Mouse (Mus musculus): ENCODE measurements around the gene Ccdc85c. TPM values are rescaled to one million over a fixed set of nuclear protein-coding genes. Genes with fewer than 3 reads are reported as not detected.

Gene Ccdc85c
- polyA plus RNA-seq, 1 experiment from 2014 or later = 6.6 TPM

GRCm38 (mm10) chr12:108231901-108232300, 43.3 kb downstream of the Ccdc85c start:
- 36% methylated on average over 9 of the region's 9 CpGs for WGBS
- H3K4me3 ChIP-seq = no peak overlapping the region
- ATAC-seq (ENCODE audit: low FRiP score, low read depth) = no peak
- no peaks in the 10 kb centered on the region for H3K9me3 ChIP-seq
- H3K36me3 ChIP-seq = no peaks in the 10 kb centered on the region
- H3K4me1 ChIP-seq = peaks cover 43% of the 10 kb centered on the region
- H3K27ac ChIP-seq = no peak overlapping the region
- H3K4me2 ChIP-seq (replicated peaks) = no peak overlapping the region
- no peaks in the 10 kb centered on the region for H3K27me3 ChIP-seq
- no peak overlapping the region for H3K9ac ChIP-seq

GRCm38 (mm10) chr12:108230821-108231794, 44.1 kb downstream of the Ccdc85c start:
- Histone ChIP-seq H3K9me3 (no peaks in the 10 kb centered on the region), H3K4me2 (replicated peaks) (no peak overlapping the region), H3K27me3 (no peaks in the 10 kb centered on the region), H3K36me3 (no peaks in the 10 kb centered on the region), H3K27ac (no peak overlapping the region), H3K4me3 (no peak overlapping the region), H3K4me1 (peaks cover 43% of the 10 kb centered on the region), H3K9ac (no peak overlapping the region)
- ATAC-seq (ENCODE audit: low FRiP score, low read depth) = no peak
- WGBS = 54% methylated on average over 17 of the region's 18 CpGs

GRCm38 (mm10) chr12:108230077-108230476, 45.1 kb downstream of the Ccdc85c start:
- H3K4me2 ChIP-seq (replicated peaks) = no peak overlapping the region
- H3K9ac ChIP-seq = no peak overlapping the region
- no peaks in the 10 kb centered on the region for H3K36me3 ChIP-seq
- H3K4me3 ChIP-seq = no peak overlapping the region
- no peaks in the 10 kb centered on the region for H3K27me3 ChIP-seq
- H3K4me1 ChIP-seq = peaks cover 45% of the 10 kb centered on the region
- ATAC-seq (ENCODE audit: low FRiP score, low read depth) = no peak
- no peak overlapping the region for H3K27ac ChIP-seq
- no peaks in the 10 kb centered on the region for H3K9me3 ChIP-seq
- WGBS = 73% methylated on average over 12 of the region's 12 CpGs

GRCm38 (mm10) chr12:108227527-108227926, 47.7 kb downstream of the Ccdc85c start:
- no peak overlapping the region for H3K4me3 ChIP-seq
- no peak for ATAC-seq (ENCODE audit: low FRiP score, low read depth)
- H3K27me3 ChIP-seq = no peaks in the 10 kb centered on the region
- H3K36me3 ChIP-seq = no peaks in the 10 kb centered on the region
- no peak overlapping the region for H3K9ac ChIP-seq
- WGBS = 83% methylated on average over 16 of the region's 16 CpGs
- no peaks in the 10 kb centered on the region for H3K9me3 ChIP-seq
- H3K4me1 ChIP-seq = peaks cover 60% of the 10 kb centered on the region
- H3K27ac ChIP-seq = no peak overlapping the region
- H3K4me2 ChIP-seq (replicated peaks) = no peak overlapping the region

- Histone ChIP-seq H3K4me3 (no peak overlapping the region), H3K27ac (no peak overlapping the region), H3K4me2 (replicated peaks) (no peak overlapping the region), H3K9ac (no peak overlapping the region), H3K4me1 (peaks cover 58% of the 10 kb centered on the region), H3K9me3 (no peaks in the 10 kb centered on the region), H3K36me3 (no peaks in the 10 kb centered on the region), H3K27me3 (no peaks in the 10 kb centered on the region)
- 89% methylated on average over 12 of the region's 12 CpGs for WGBS
- no peak for ATAC-seq (ENCODE audit: low FRiP score, low read depth)
These were observed 48.3 kb downstream of the Ccdc85c start for GRCm38 (mm10) chr12:108226941-108227340.

GRCm38 (mm10) chr12:108226216-108226615, 49.0 kb downstream of the Ccdc85c start:
- Histone ChIP-seq H3K4me2 (replicated peaks) (no peak overlapping the region), H3K27me3 (no peaks in the 10 kb centered on the region), H3K4me1 (peaks cover 56% of the 10 kb centered on the region), H3K27ac (no peak overlapping the region), H3K9me3 (no peaks in the 10 kb centered on the region), H3K9ac (peak overlapping the region; percentile 6; the same call in 1 of the 2 replicates), H3K4me3 (no peak overlapping the region), H3K36me3 (no peaks in the 10 kb centered on the region)
- no peak for ATAC-seq (ENCODE audit: low FRiP score, low read depth)
- WGBS = 75% methylated on average over 13 of the region's 13 CpGs

GRCm38 (mm10) chr12:108225781-108226180, 49.4 kb downstream of the Ccdc85c start:
- no peak for ATAC-seq (ENCODE audit: low FRiP score, low read depth)
- no peak overlapping the region for H3K9ac ChIP-seq
- no peak overlapping the region for H3K4me2 ChIP-seq (replicated peaks)
- no peaks in the 10 kb centered on the region for H3K36me3 ChIP-seq
- no peak overlapping the region for H3K27ac ChIP-seq
- peaks cover 57% of the 10 kb centered on the region for H3K4me1 ChIP-seq
- H3K27me3 ChIP-seq = no peaks in the 10 kb centered on the region
- WGBS = 70% methylated on average over 7 of the region's 7 CpGs
- H3K4me3 ChIP-seq = no peak overlapping the region
- no peaks in the 10 kb centered on the region for H3K9me3 ChIP-seq

- H3K9ac ChIP-seq = no peak overlapping the region; the same call in 1 of the 2 replicates
- no peak overlapping the region for H3K4me2 ChIP-seq (replicated peaks)
- H3K9me3 ChIP-seq = no peaks in the 10 kb centered on the region
- WGBS = 48% methylated on average over 8 of the region's 8 CpGs
- H3K27ac ChIP-seq = no peak overlapping the region
- no peak overlapping the region for H3K4me3 ChIP-seq
- peaks cover 71% of the 10 kb centered on the region for H3K4me1 ChIP-seq
- no peaks in the 10 kb centered on the region for H3K27me3 ChIP-seq
- no peak for ATAC-seq (ENCODE audit: low FRiP score, low read depth)
- no peaks in the 10 kb centered on the region for H3K36me3 ChIP-seq
These were observed 51.9 kb downstream of the Ccdc85c start for GRCm38 (mm10) chr12:108223357-108223756.

- no peaks in the 10 kb centered on the region for H3K9me3 ChIP-seq
- no peaks in the 10 kb centered on the region for H3K36me3 ChIP-seq
- ATAC-seq (ENCODE audit: low FRiP score, low read depth) = no peak
- no peak overlapping the region for H3K4me2 ChIP-seq (replicated peaks)
- H3K4me1 ChIP-seq = peaks cover 86% of the 10 kb centered on the region
- H3K4me3 ChIP-seq = no peak overlapping the region
- 91% methylated on average over 7 of the region's 7 CpGs for WGBS
- no peak overlapping the region for H3K27ac ChIP-seq
- H3K27me3 ChIP-seq = no peaks in the 10 kb centered on the region; the same call in 1 of the 2 replicates
- peak overlapping the region; percentile 1; the same call in 1 of the 2 replicates for H3K9ac ChIP-seq
These were observed 53.5 kb downstream of the Ccdc85c start for GRCm38 (mm10) chr12:108221712-108222111.

GRCm38 (mm10) chr12:108221206-108221605, 54.0 kb downstream of the Ccdc85c start:
- H3K27ac ChIP-seq = no peak overlapping the region

GRCm38 (mm10) chr12:108220621-108221020, 54.6 kb downstream of the Ccdc85c start:
- ATAC-seq (ENCODE audit: low FRiP score, low read depth) = no peak
- Histone ChIP-seq H3K4me1 (peaks cover 82% of the 10 kb centered on the region), H3K27me3 (no peaks in the 10 kb centered on the region; the same call in 1 of the 2 replicates), H3K9ac (no peak overlapping the region), H3K4me2 (replicated peaks) (no peak overlapping the region), H3K4me3 (no peak overlapping the region), H3K36me3 (no peaks in the 10 kb centered on the region), H3K9me3 (no peaks in the 10 kb centered on the region), H3K27ac (no peak overlapping the region; the same call in 1 of the 2 replicates)
- WGBS = 79% methylated on average over 12 of the region's 12 CpGs

More at GRCm38 (mm10) chr12:108221206-108221605, 54.0 kb downstream of the Ccdc85c start:
- peak overlapping the region; percentile 1; the same call in 1 of the 2 replicates for H3K9ac ChIP-seq
- H3K9me3 ChIP-seq = no peaks in the 10 kb centered on the region
- 52% methylated on average over 10 of the region's 10 CpGs for WGBS
- H3K36me3 ChIP-seq = no peaks in the 10 kb centered on the region
- H3K4me2 ChIP-seq (replicated peaks) = no peak overlapping the region
- H3K27me3 ChIP-seq = no peaks in the 10 kb centered on the region; the same call in 1 of the 2 replicates
- H3K4me1 ChIP-seq = peaks cover 86% of the 10 kb centered on the region
- H3K4me3 ChIP-seq = no peak overlapping the region
- no peak for ATAC-seq (ENCODE audit: low FRiP score, low read depth)

GRCm38 (mm10) chr12:108219825-108220616, 55.2 kb downstream of the Ccdc85c start:
- no peaks in the 10 kb centered on the region; the same call in 1 of the 2 replicates for H3K27me3 ChIP-seq
- 76% methylated on average over 19 of the region's 21 CpGs for WGBS
- peaks cover 79% of the 10 kb centered on the region for H3K4me1 ChIP-seq
- 0 out of 2 replicates have a peak, but pooled peaks have one; percentile 4 for ATAC-seq (ENCODE audit: low FRiP score, low read depth)
- peak overlapping the region; percentile 45 for H3K9ac ChIP-seq
- no peaks in the 10 kb centered on the region for H3K36me3 ChIP-seq
- H3K27ac ChIP-seq = peak overlapping the region; percentile 90
- peak overlapping the region; percentile 7; the same call in 1 of the 2 replicates for H3K4me3 ChIP-seq
- H3K9me3 ChIP-seq = no peaks in the 10 kb centered on the region
- peak overlapping the region; percentile 55 for H3K4me2 ChIP-seq (replicated peaks)

Measured in limb, embryonic 13.5 days (tissue).